Mouse (Mus musculus): Measurements from ENCODE around the gene Slc25a23. TPM values are rescaled to one million over a fixed set of nuclear protein-coding genes. Genes with fewer than 3 reads are reported as not detected.

Gene Slc25a23
- total RNA-seq, 2 experiments from 2014 or later, result 325 to 326 TPM

Other genes with a start within 250 kb of the Slc25a23 start
- 1 to 10 TPM; 1.4 to 2.3 TPM for gene Rfx2, start 228.8 kb downstream of the Slc25a23 start, total RNA-seq (2021)
- not detected for gene Acsbg2, start 185.4 kb downstream of the Slc25a23 start, total RNA-seq (2021)
- gene 1700061G19Rik, start 184.4 kb downstream of the Slc25a23 start, total RNA-seq (2021), result under 1 TPM; 0.16 to 0.41 TPM
- gene Mllt1, start 124.4 kb downstream of the Slc25a23 start, total RNA-seq (2021), result 10 to 100 TPM; 66.2 to 78.3 TPM
- gene Acer1, start 77.7 kb downstream of the Slc25a23 start, total RNA-seq (2021), result not detected
- 10 to 100 TPM; 51.0 to 52.6 TPM for gene Clpp, start 69.6 kb downstream of the Slc25a23 start, total RNA-seq (2021)
- 10 to 100 TPM; 25.7 to 30.4 TPM for gene Alkbh7, start 62.5 kb downstream of the Slc25a23 start, total RNA-seq (2021)
- gene Pspn, start 59.8 kb downstream of the Slc25a23 start, total RNA-seq (2021), result not detected
- gene Gtf2f1, start 48.6 kb downstream of the Slc25a23 start, total RNA-seq (2021), result 10 to 100 TPM; 47.2 to 51.3 TPM
- gene Gm17949, start 48.4 kb downstream of the Slc25a23 start, total RNA-seq (2021), result under 1 TPM in 1 of 2 experiments, not detected in 1; 0.51 TPM
- gene Khsrp, start 28.3 kb downstream of the Slc25a23 start, total RNA-seq (2021), result 100 to 1,000 TPM; 118 to 122 TPM
- under 1 TPM in 1 of 2 experiments, not detected in 1; 0.28 TPM for gene Slc25a41, start 18.2 kb downstream of the Slc25a23 start, total RNA-seq (2021)
- under 1 TPM in 1 of 2 experiments, not detected in 1; 0.47 TPM for gene Crb3, start 758 bp downstream of the Slc25a23 start, total RNA-seq (2021)
- 1 to 10 TPM; 1.4 to 1.6 TPM for gene Dennd1c, start 18.7 kb upstream of the Slc25a23 start, total RNA-seq (2021)
- gene Tubb4a, start 27.9 kb upstream of the Slc25a23 start, total RNA-seq (2021), result 100 to 1,000 TPM; 519 to 556 TPM
- gene Tnfsf9, start 45.5 kb upstream of the Slc25a23 start, total RNA-seq (2021), result under 1 TPM; 0.43 to 0.55 TPM
- not detected for gene Cd70, start 89.9 kb upstream of the Slc25a23 start, total RNA-seq (2021)
- not detected for gene Tnfsf14, start 134.3 kb upstream of the Slc25a23 start, total RNA-seq (2021)
- under 1 TPM; 0.62 to 0.67 TPM for gene C3, start 168.3 kb upstream of the Slc25a23 start, total RNA-seq (2021)
- 10 to 100 TPM; 14.8 to 15.9 TPM for gene Gpr108, start 188.6 kb upstream of the Slc25a23 start, total RNA-seq (2021)
- 1 to 10 TPM; 4.6 to 6.7 TPM for gene Trip10, start 189.6 kb upstream of the Slc25a23 start, total RNA-seq (2021)
- gene Vav1, start 219.2 kb upstream of the Slc25a23 start, total RNA-seq (2021), result 1 to 10 TPM; 3.6 to 4.3 TPM